Mouse (Mus musculus) hindbrain, embryonic 15.5 days (tissue): Measurements from ENCODE around the gene Ubr4. TPM values are rescaled to one million over a fixed set of nuclear protein-coding genes. Genes with fewer than 3 reads are reported as not detected.
A peak's percentile ranks its signal among the peaks of the same experiment; 100 is the strongest.
"Not testable (repeated sequence)": the region's sequence is repeated elsewhere in the genome, so short reads cannot be mapped to it uniquely, and the experiment has no call there.

Source experiments
- ATAC-seq: fragments of 200-750 bp; cut with Nextera tagmentation; 2 replicates; pipeline ENCODE4 v1.8.0; 2017; ENCODE audit warnings: low read depth, moderate number of reproducible peaks, moderate TSS enrichment; ENCODE audit not compliant: low FRiP score
- H3K27ac ChIP-seq: fragments of 300-500 bp; sonication (generic); replicated peaks from 2 replicates; pipeline ENCODE4 v1.5.1; 2015; ENCODE audit warnings: mild to moderate bottlenecking, inconsistent platforms
- H3K27me3 ChIP-seq: fragments of 300-500 bp; sonication (generic); 2 replicates; pipeline ENCODE4 v1.6.1; 2015; ENCODE audit warnings: control low read depth, inconsistent platforms
- H3K36me3 ChIP-seq: fragments of 300-500 bp; sonication (generic); 2 replicates; pipeline ENCODE4 v1.6.1; 2015; ENCODE audit warnings: control low read depth, inconsistent platforms
- H3K4me1 ChIP-seq: fragments of 300-500 bp; sonication (generic); replicated peaks from 2 replicates; pipeline ENCODE4 v1.6.1; 2015; ENCODE audit warnings: control low read depth, inconsistent platforms
- H3K4me2 ChIP-seq: fragments of 300-500 bp; sonication (generic); 2 replicates; pipeline ENCODE4 v1.6.1; 2015; ENCODE audit warnings: moderate library complexity, mild to moderate bottlenecking, inconsistent platforms
- H3K4me3 ChIP-seq: fragments of 300-500 bp; sonication (generic); 2 replicates; pipeline ENCODE4 v1.5.1; 2015; ENCODE audit warnings: mild to moderate bottlenecking, inconsistent platforms
- H3K9ac ChIP-seq: fragments of 300-500 bp; sonication (generic); 2 replicates; pipeline ENCODE4 v1.6.1; 2015; ENCODE audit warnings: inconsistent platforms
- H3K9me3 ChIP-seq: fragments of 300-500 bp; sonication (generic); 2 replicates; pipeline ENCODE4 v1.6.1; 2016; ENCODE audit warnings: control low read depth, inconsistent platforms
- WGBS: fragments of 180-500 bp; shearing (Covaris S2); methylation state at CpG from one replicate; pipeline ENCODE4 v1.1.7; 2015; 5-methylcytosine and 5-hydroxymethylcytosine counted together
- microRNA-seq: library from miRNA; unstranded; fragments of <30 nt; microRNA quantifications from one replicate; pipeline ENCODE4, GENCODE M21; 2016
- polyA plus RNA-seq: library from polyadenylated mRNA; unstranded; fragments of >200 nt; fragmentation: Nextera tagmentation; extraction: Ambion mirVana; gene quantifications from 2 replicates; pipeline ENCODE4 v1.2.1, GENCODE M21; 2015

Gene Ubr4
- polyA plus RNA-seq, 1 experiment from 2014 or later: 96.8 TPM

- Histone ChIP-seq H3K27me3 (no peaks in the 10 kb centered on the region), H3K4me2 (no peak overlapping the region), H3K9ac (no peak overlapping the region), H3K27ac (no peak overlapping the region), H3K9me3 (no peaks in the 10 kb centered on the region), H3K36me3 (no peaks in the 10 kb centered on the region), H3K4me1 (peaks cover 6% of the 10 kb centered on the region; the same call in 1 of the 2 replicates), H3K4me3 (no peak overlapping the region)
- peak; percentile 54; the same call in 1 of the 2 replicates for ATAC-seq
- WGBS: 49% methylated on average over 12 of the region's 12 CpGs
Observed at GRCm38 (mm10) chr4:139526475-139526874, 174.1 kb downstream of the Ubr4 start.

- H3K27ac ChIP-seq, H3K4me1 ChIP-seq, H3K27me3 ChIP-seq, H3K9ac ChIP-seq, H3K36me3 ChIP-seq, H3K4me2 ChIP-seq, H3K9me3 ChIP-seq, ATAC-seq, H3K4me3 ChIP-seq: not testable (repeated sequence)
- WGBS: 91% methylated on average over 5 of the region's 5 CpGs
Observed at GRCm38 (mm10) chr4:139530248-139530647, 177.8 kb downstream of the Ubr4 start, which contains the start of gene Iffo2. Iffo2 (plus strand) TSS chr4:139530548.

- no peak overlapping the region for H3K4me2 ChIP-seq
- WGBS: 93% methylated on average over 10 of the region's 10 CpGs
Observed at GRCm38 (mm10) chr4:139532081-139532480, 179.7 kb downstream of the Ubr4 start.

GRCm38 (mm10) chr4:139535127-139535695, 182.8 kb downstream of the Ubr4 start:
- Histone ChIP-seq H3K4me2 (no peak overlapping the region), H3K4me1 (no peaks in the 10 kb centered on the region), H3K4me3 (no peak overlapping the region), H3K27ac (no peak overlapping the region), H3K27me3 (no peaks in the 10 kb centered on the region), H3K9ac (no peak overlapping the region), H3K36me3 (no peaks in the 10 kb centered on the region), H3K9me3 (no peaks in the 10 kb centered on the region)
- 27% methylated on average over 12 of the region's 12 CpGs for WGBS
- no peak for ATAC-seq

More at GRCm38 (mm10) chr4:139532081-139532480, 179.7 kb downstream of the Ubr4 start:
- no peak overlapping the region for H3K27ac ChIP-seq
- no peaks in the 10 kb centered on the region for H3K27me3 ChIP-seq
- ATAC-seq: no peak
- no peak overlapping the region for H3K4me3 ChIP-seq
- no peaks in the 10 kb centered on the region for H3K9me3 ChIP-seq
- H3K36me3 ChIP-seq: no peaks in the 10 kb centered on the region
- H3K9ac ChIP-seq: no peak overlapping the region
- H3K4me1 ChIP-seq: no peaks in the 10 kb centered on the region

GRCm38 (mm10) chr4:139535719-139536118, 183.3 kb downstream of the Ubr4 start:
- no peak overlapping the region for H3K4me3 ChIP-seq
- H3K27ac ChIP-seq: no peak overlapping the region
- no peaks in the 10 kb centered on the region for H3K9me3 ChIP-seq
- H3K9ac ChIP-seq: no peak overlapping the region
- H3K4me1 ChIP-seq: no peaks in the 10 kb centered on the region
- H3K4me2 ChIP-seq: no peak overlapping the region
- no peak for ATAC-seq
- H3K27me3 ChIP-seq: no peaks in the 10 kb centered on the region
- H3K36me3 ChIP-seq: no peaks in the 10 kb centered on the region
- 54% methylated on average over 7 of the region's 7 CpGs for WGBS

DNA sequence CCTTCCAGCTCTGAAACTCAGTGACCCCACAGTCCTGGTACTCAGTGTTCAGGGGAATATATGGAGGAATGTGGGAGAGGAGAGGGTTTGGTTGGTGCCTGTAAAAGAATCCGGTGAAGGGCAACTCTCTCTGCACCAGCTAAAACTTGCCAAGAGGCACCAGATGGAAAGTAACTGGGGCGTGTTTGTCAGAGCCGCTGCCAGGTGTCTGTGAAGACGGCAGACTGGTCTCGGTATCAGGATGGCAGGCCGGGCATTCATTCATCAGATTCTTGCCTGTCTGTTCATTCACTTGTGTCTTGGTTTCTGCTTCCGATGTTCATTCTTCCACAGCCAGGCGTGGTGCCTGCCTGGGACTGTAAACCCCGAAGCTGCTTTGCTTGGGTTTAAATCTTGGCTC, 184.3 kb downstream of the Ubr4 start:
- ATAC-seq: no peak
- H3K4me2 ChIP-seq: no peak overlapping the region
- WGBS: 74% methylated on average over 9 of the region's 9 CpGs

More for the DNA sequence above, 184.3 kb downstream of the Ubr4 start:
- Histone ChIP-seq H3K9me3 (no peaks in the 10 kb centered on the region), H3K36me3 (no peaks in the 10 kb centered on the region), H3K9ac (no peak overlapping the region), H3K27ac (no peak overlapping the region), H3K4me3 (no peak overlapping the region), H3K27me3 (no peaks in the 10 kb centered on the region), H3K4me1 (no peaks in the 10 kb centered on the region)

Small RNAs within 50 kb of the gene (microRNA-seq; reads per million reads assigned to microRNA genes)
- gene Gm24245 (2.4 reads per million, percentile 6 among the genes with 10 or more reads in this experiment), gene Gm25732 (0.87 reads per million)

Other genes with a start within 250 kb of the Ubr4 start
- 351 and 416 TPM in 2 replicates for gene Minos1, start 221.5 kb upstream of the Ubr4 start, polyA plus RNA-seq
- gene Capzb, start 159.7 kb upstream of the Ubr4 start, polyA plus RNA-seq: 331 and 334 TPM in 2 replicates
- 13.9 and 14.0 TPM in 2 replicates for gene Pqlc2, start 41.9 kb upstream of the Ubr4 start, polyA plus RNA-seq
- gene Akr7a5, start 41.9 kb upstream of the Ubr4 start, polyA plus RNA-seq: 64.8 and 66.2 TPM in 2 replicates
- gene Mrto4, start within 50 bp of the Ubr4 start, polyA plus RNA-seq: 82.2 and 85.6 TPM in 2 replicates
- 45.0 and 45.9 TPM in 2 replicates for gene Emc1, start within 50 bp of the Ubr4 start, polyA plus RNA-seq
- gene Iffo2, start 177.9 kb downstream of the Ubr4 start, polyA plus RNA-seq: 4.3 and 5.1 TPM in 2 replicates